In genomic region chr5:119669741-119670565, GRCm38 (mm10) we compare ENCODE assay signal across 8 mouse cellular contexts. TPM values are rescaled to one million over a fixed set of nuclear protein-coding genes. Genes with fewer than 3 reads are reported as not detected.
DNase-seq lines count a peak whose midpoint lies in the region; ATAC-seq and TF ChIP-seq lines count a peak whose summit lies in the region.

No protein-coding gene starts in this region.

- WGBS in lung, embryonic 14.5 days = under 1% methylated on average over 61 of the region's 61 CpGs
- 1% methylated on average over 39 of the region's 61 CpGs for WGBS in embryonic facial prominence, embryonic 14.5 days
- WGBS in hindbrain, embryonic 12.5 days = 1% methylated on average over 60 of the region's 61 CpGs
- 2% methylated on average over 51 of the region's 61 CpGs for WGBS in liver, postnatal 0 days (ENCODE audit: insufficient replicate concordance)

- ATAC-seq in lung, embryonic 14.5 days (ENCODE audit: insufficient read depth) = no peak
- no peak for ATAC-seq in embryonic facial prominence, embryonic 14.5 days (ENCODE audit: low read depth)
- no peak for ATAC-seq in hindbrain, embryonic 12.5 days (ENCODE audit: low FRiP score)
- no peak for ATAC-seq in liver, postnatal 0 days

- peak overlapping the region; percentile 99 for H3K27ac ChIP-seq in lung, embryonic 14.5 days (ENCODE audit: low read depth)
- H3K27ac ChIP-seq in embryonic facial prominence, embryonic 14.5 days (replicated peaks; ENCODE audit: low read depth, low read length) = peak overlapping the region; percentile 98
- H3K27ac ChIP-seq in hindbrain, embryonic 12.5 days = peak overlapping the region; percentile 60; the same call in 1 of the 2 replicates
- H3K27ac ChIP-seq in liver, postnatal 0 days (ENCODE audit: low read depth) = peak overlapping the region; percentile 81

- H3K27me3 ChIP-seq in lung, embryonic 14.5 days (ENCODE audit: insufficient read depth, low read length) = peaks cover 49% of the 10 kb centered on the region
- H3K27me3 ChIP-seq in embryonic facial prominence, embryonic 14.5 days (replicated peaks; ENCODE audit: control insufficient read depth, insufficient read depth, low read length) = peaks cover 46% of the 10 kb centered on the region
- H3K27me3 ChIP-seq in hindbrain, embryonic 12.5 days = peaks cover 92% of the 10 kb centered on the region
- peaks cover 83% of the 10 kb centered on the region for H3K27me3 ChIP-seq in liver, postnatal 0 days (ENCODE audit: insufficient read depth, low read length)

- DNase-seq in lung, embryonic 14.5 days = peak; percentile 74
- no peak for DNase-seq in lung, postnatal 36 days
- DNase-seq in embryonic facial prominence, embryonic 14.5 days (ENCODE audit: low spot score) = no peak
- no peak for DNase-seq in liver, postnatal 0 days
- peak; percentile 51 for DNase-seq in testis, postnatal 10 days (ENCODE audit: low spot score)
- DNase-seq in layer of hippocampus, adult 11-12 months (ENCODE audit: low spot score) = no peak
- DNase-seq in cerebellum, adult 18-20 months = no peak

- TF ChIP-seq CTCF in lung, embryonic 14.5 days (IDR thresholded peaks at IDR 0.05; ENCODE audit: low read depth) = no peak
- no peak for TF ChIP-seq CTCF in liver, postnatal 0 days (IDR thresholded peaks at IDR 0.05; ENCODE audit: low read depth)

- peak overlapping the region; percentile 74 for H3K4me3 ChIP-seq in lung, embryonic 14.5 days (ENCODE audit: low read depth, low read length)
- H3K4me3 ChIP-seq in embryonic facial prominence, embryonic 14.5 days (ENCODE audit: low read depth, low read length) = peak overlapping the region; percentile 51
- peak overlapping the region; percentile 21 for H3K4me3 ChIP-seq in hindbrain, embryonic 12.5 days
- peak overlapping the region; percentile 36 for H3K4me3 ChIP-seq in liver, postnatal 0 days (ENCODE audit: low read depth, low read length)

- peaks cover 7% of the 10 kb centered on the region for H3K36me3 ChIP-seq in lung, embryonic 14.5 days (ENCODE audit: insufficient read depth)
- H3K36me3 ChIP-seq in embryonic facial prominence, embryonic 14.5 days (ENCODE audit: control insufficient read depth, insufficient read depth, low read length) = 0 out of 2 replicates have a peak, but pooled peaks cover 5% of the 10 kb centered on the region
- no peaks in the 10 kb centered on the region for H3K36me3 ChIP-seq in hindbrain, embryonic 12.5 days
- H3K36me3 ChIP-seq in liver, postnatal 0 days (replicated peaks; ENCODE audit: insufficient read depth, low read length) = no peaks in the 10 kb centered on the region

- no peak for TF ChIP-seq EP300 in liver, postnatal 0 days (IDR thresholded peaks at IDR 0.05; ENCODE audit: low read depth)

- H3K4me2 ChIP-seq in lung, embryonic 14.5 days = peak overlapping the region; percentile 65
- H3K4me2 ChIP-seq in embryonic facial prominence, embryonic 14.5 days (ENCODE audit: low read depth, low read length) = peak overlapping the region; percentile 93
- peak overlapping the region; percentile 50 for H3K4me2 ChIP-seq in hindbrain, embryonic 12.5 days (replicated peaks)
- H3K4me2 ChIP-seq in liver, postnatal 0 days (ENCODE audit: low read depth, low read length) = peak overlapping the region; percentile 71

- no peaks in the 10 kb centered on the region for H3K9me3 ChIP-seq in lung, embryonic 14.5 days (ENCODE audit: low read depth, low read length)
- no peaks in the 10 kb centered on the region for H3K9me3 ChIP-seq in embryonic facial prominence, embryonic 14.5 days (ENCODE audit: control insufficient read depth, low read length)
- H3K9me3 ChIP-seq in hindbrain, embryonic 12.5 days (replicated peaks) = no peaks in the 10 kb centered on the region
- H3K9me3 ChIP-seq in liver, postnatal 0 days (ENCODE audit: low read length) = no peaks in the 10 kb centered on the region

- H3K4me1 ChIP-seq in lung, embryonic 14.5 days (ENCODE audit: insufficient read depth) = peaks cover 20% of the 10 kb centered on the region
- peaks cover 14% of the 10 kb centered on the region; the same call in 1 of the 2 replicates for H3K4me1 ChIP-seq in embryonic facial prominence, embryonic 14.5 days (ENCODE audit: control insufficient read depth, insufficient read depth, low read length)
- H3K4me1 ChIP-seq in hindbrain, embryonic 12.5 days = peaks cover 16% of the 10 kb centered on the region
- H3K4me1 ChIP-seq in liver, postnatal 0 days (ENCODE audit: insufficient read depth) = peaks cover 13% of the 10 kb centered on the region

- peak overlapping the region; percentile 99 for H3K9ac ChIP-seq in lung, embryonic 14.5 days
- H3K9ac ChIP-seq in embryonic facial prominence, embryonic 14.5 days (ENCODE audit: low read depth, low read length) = peak overlapping the region; percentile 90
- peak overlapping the region; percentile 2 for H3K9ac ChIP-seq in hindbrain, embryonic 12.5 days
- peak overlapping the region; percentile 57 for H3K9ac ChIP-seq in liver, postnatal 0 days (replicated peaks)

RNA-seq across cellular contexts. Expression of gene Tbx3, which starts 0.5 kb away (rescaled TPM):
- 82.1 and 84.8 TPM in 2 replicates for polyA plus RNA-seq in lung, embryonic 14.5 days (2014; fragmentation: Nextera tagmentation; extraction: Ambion mirVana)
- 22.6 and 31.5 TPM in 2 replicates for polyA plus RNA-seq in embryonic facial prominence, embryonic 14.5 days (2014; fragmentation: Nextera tagmentation; extraction: Ambion mirVana)
- polyA plus RNA-seq in hindbrain, embryonic 12.5 days (2016; fragmentation: Nextera tagmentation; extraction: Ambion mirVana) = 8.9 and 10.3 TPM in 2 replicates
- 2.8 and 4.2 TPM in 2 replicates for polyA plus RNA-seq in liver, postnatal 0 days (2015; fragmentation: Nextera tagmentation; extraction: Ambion mirVana)

Comparison
In these comparisons a context has a peak if more than half of its experiments do, and no peak if none do; other contexts are left out.
1. DNase-seq: peak in lung, embryonic 14.5 days (single experiment) and testis, postnatal 10 days (single experiment); none in lung, postnatal 36 days (single experiment), embryonic facial prominence, embryonic 14.5 days (single experiment), liver, postnatal 0 days (single experiment), layer of hippocampus, adult 11-12 months (single experiment) and cerebellum, adult 18-20 months (0 of 2).
2. H3K4me3 ChIP-seq: peak in every context shown above with its lines; median percentile 74 in lung, embryonic 14.5 days; 51 in embryonic facial prominence, embryonic 14.5 days; 36 in liver, postnatal 0 days; 21 in hindbrain, embryonic 12.5 days.
3. H3K9ac ChIP-seq: peak in every context shown above with its lines; median percentile 99 in lung, embryonic 14.5 days; 90 in embryonic facial prominence, embryonic 14.5 days; 57 in liver, postnatal 0 days; 2 in hindbrain, embryonic 12.5 days.
4. Peak in every context shown above with its lines, with median percentiles within 50 percentile points of each other: H3K27ac ChIP-seq and H3K4me2 ChIP-seq.